Mouse (Mus musculus): Measurements from ENCODE around the gene Hist1h2bh.
"Not testable (repeated sequence)": the region's sequence is repeated elsewhere in the genome, so short reads cannot be mapped to it uniquely, and the experiment has no call there.

The Hist1h2bh gene

GRCm38 (mm10) chr13:23573898-23574524 lies 30.8 kb upstream of the Hist1h2bh start, which contains the start of the genes Hist1h2bf and Hist1h2ad:
Gene Hist1h2bf, minus strand, starts transcription at chr13:23574196.
Gene Hist1h2ad, plus strand, starts transcription at chr13:23574381.
- DNase-seq (ENCODE audit: low read depth, low spot score) = peak; percentile 96

GRCm38 (mm10) chr13:23573034-23573897 lies 30.1 kb upstream of the Hist1h2bh start:
- DNase-seq (ENCODE audit: low read depth, low spot score) = peak; percentile 28

GRCm38 (mm10) chr13:23572218-23573033 lies 29.2 kb upstream of the Hist1h2bh start:
- no peak for DNase-seq (ENCODE audit: low read depth, low spot score)

- DNase-seq (ENCODE audit: low read depth, low spot score) = peak; percentile 40
Observed at GRCm38 (mm10) chr13:23571504-23572217, 28.5 kb upstream of the Hist1h2bh start.

- peak; percentile 93 for DNase-seq (ENCODE audit: low read depth, low spot score)
Observed at GRCm38 (mm10) chr13:23571022-23571503, 27.9 kb upstream of the Hist1h2bh start, which contains the start of the genes Hist1h2ae and Hist1h2bg. Gene Hist1h2ae, minus strand, starts transcription at chr13:23571220. Gene Hist1h2bg, plus strand, starts transcription at chr13:23571396.

- peak; percentile 31 for DNase-seq (ENCODE audit: low read depth, low spot score)
Observed at GRCm38 (mm10) chr13:23570261-23571021, 27.2 kb upstream of the Hist1h2bh start.

- DNase-seq (ENCODE audit: low read depth, low spot score) = no peak
Observed at GRCm38 (mm10) chr13:23564482-23564881, 21.3 kb upstream of the Hist1h2bh start.

GRCm38 (mm10) chr13:23562699-23563462 lies 19.7 kb upstream of the Hist1h2bh start:
- peak; percentile 67 for DNase-seq (ENCODE audit: low read depth, low spot score)

GRCm38 (mm10) chr13:23561883-23562659 lies 18.9 kb upstream of the Hist1h2bh start, which contains the start of gene Hist1h3e:
Gene Hist1h3e, minus strand, starts transcription at chr13:23562369.
- DNase-seq (ENCODE audit: low read depth, low spot score) = peak; percentile 97

GRCm38 (mm10) chr13:23561531-23561882 lies 18.3 kb upstream of the Hist1h2bh start:
- not testable (repeated sequence) for DNase-seq (ENCODE audit: low read depth, low spot score)

- not testable (repeated sequence) for DNase-seq (ENCODE audit: low read depth, low spot score)
Observed at GRCm38 (mm10) chr13:23560699-23561098, 17.5 kb upstream of the Hist1h2bh start.

GRCm38 (mm10) chr13:23556906-23557305 lies 13.7 kb upstream of the Hist1h2bh start:
- no peak for DNase-seq (ENCODE audit: low read depth, low spot score)

GRCm38 (mm10) chr13:23555839-23556416 lies 12.7 kb upstream of the Hist1h2bh start:
- peak; percentile 88 for DNase-seq (ENCODE audit: low read depth, low spot score)

GRCm38 (mm10) chr13:23554925-23555838 lies 12.0 kb upstream of the Hist1h2bh start:
- peak; percentile 81 for DNase-seq (ENCODE audit: low read depth, low spot score)

- DNase-seq (ENCODE audit: low read depth, low spot score) = no peak
Observed at GRCm38 (mm10) chr13:23554393-23554792, 11.2 kb upstream of the Hist1h2bh start.

- no peak for DNase-seq (ENCODE audit: low read depth, low spot score)
Observed at GRCm38 (mm10) chr13:23552962-23553361, 9.8 kb upstream of the Hist1h2bh start, which contains the start of gene Hist1h1d. Gene Hist1h1d, plus strand, starts transcription at chr13:23553262.

All from CD4-positive helper T cell, adult 2 months (primary cell).